ENCODE assay signal across 10 mouse cellular contexts in the genomic region with DNA sequence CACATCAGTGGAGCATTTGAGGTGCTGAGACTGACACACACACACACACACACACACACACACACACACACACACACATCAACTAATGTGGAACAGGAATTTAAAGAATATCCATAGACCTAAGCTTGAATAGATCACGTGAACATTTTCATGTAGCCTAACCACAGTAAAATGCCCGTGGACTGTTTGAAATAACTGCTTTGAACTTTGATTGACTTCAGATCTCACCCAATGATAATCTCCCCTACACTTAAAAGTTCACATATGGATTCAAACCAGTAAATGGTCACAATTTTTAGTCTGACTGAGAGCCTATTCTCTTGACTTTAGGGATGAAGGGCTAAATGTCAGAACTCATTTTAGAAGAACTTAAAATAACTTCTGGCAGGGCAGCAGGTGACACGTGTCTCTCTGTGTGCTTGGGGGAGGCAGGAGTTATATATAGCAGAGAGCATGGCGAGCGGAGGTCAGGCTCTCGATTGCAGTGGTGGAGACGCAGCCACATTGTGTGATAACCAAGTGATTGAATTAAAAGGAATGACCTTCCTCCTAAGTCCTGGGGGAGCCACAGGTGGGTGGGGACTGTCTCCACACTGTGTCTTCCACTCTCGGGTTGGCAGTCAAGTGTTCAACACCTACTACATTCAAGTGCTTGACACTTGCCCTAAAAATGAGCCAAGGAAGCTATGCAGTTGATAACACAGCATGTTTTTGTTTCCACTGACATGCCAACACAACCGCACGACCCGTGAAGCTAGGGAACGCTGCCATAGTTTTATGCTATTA. TPM values are rescaled to one million over a fixed set of nuclear protein-coding genes. Genes with fewer than 3 reads are reported as not detected.
DNase-seq lines count a peak whose midpoint lies in the region; ATAC-seq and TF ChIP-seq lines count a peak whose summit lies in the region.
"Had no signal": no experiment of that assay in that cellular context is flagged by ENCODE, and none has a peak within 500 bp of the region (broad histone marks: within the 10 kb centered on the region; RNA-seq: fewer than 3 reads in every experiment).

No protein-coding gene starts in this region.

- H3K4me2 ChIP-seq in stomach, postnatal 0 days (replicated peaks; ENCODE audit: low read depth): 0 out of 2 replicates have a peak overlapping the region, but pooled peaks have one; percentile 35

- DNase-seq in thymus, postnatal 4 days: peak; percentile 12
- no peak for DNase-seq in thymus, postnatal 25 days
- DNase-seq in heart, adult 8-10 months (ENCODE audit: low spot score): peak; percentile 76
- peak; percentile 63 for DNase-seq in induced T-regulatory cell, adult 2 months (ENCODE audit: low read depth)
- DNase-seq in stomach, postnatal 0 days (ENCODE audit: low spot score): peak; percentile 19
- no peak for DNase-seq in urinary bladder, adult 18-20 months (ENCODE audit: low spot score in 2 of 2)
- DNase-seq in cerebellum, adult 8-10 months: no peak
- DNase-seq in ovary, postnatal 10 days (ENCODE audit: low spot score): no peak

- WGBS in stomach, postnatal 0 days: 48% methylated on average over 12 of the region's 12 CpGs

- no peaks in the 10 kb centered on the region for H3K27me3 ChIP-seq in stomach, postnatal 0 days (ENCODE audit: control insufficient read depth, insufficient read depth, low read length)
- H3K27me3 ChIP-seq: liver, embryonic 12.5 days had no signal

- H3K4me1 ChIP-seq in stomach, postnatal 0 days (replicated peaks; ENCODE audit: control insufficient read depth, insufficient read depth): no peaks in the 10 kb centered on the region

- H3K9ac ChIP-seq in stomach, postnatal 0 days (ENCODE audit: low read length): no peak overlapping the region
- H3K9ac ChIP-seq: liver, embryonic 12.5 days had no signal

- H3K9me3 ChIP-seq in stomach, postnatal 0 days (ENCODE audit: control insufficient read depth, low read length): no peaks in the 10 kb centered on the region
- H3K9me3 ChIP-seq: liver, embryonic 12.5 days had no signal

- no peak for TF ChIP-seq EP300 in stomach, postnatal 0 days (optimal IDR thresholded peaks at IDR 0.05)

- H3K4me3 ChIP-seq in stomach, postnatal 0 days (ENCODE audit: low read depth, low read length): no peak overlapping the region
- H3K4me3 ChIP-seq: erythroblast, embryonic 14.5 days had no signal

- H3K36me3 ChIP-seq in stomach, postnatal 0 days (ENCODE audit: control insufficient read depth, insufficient read depth, low read length): no peaks in the 10 kb centered on the region
- H3K36me3 ChIP-seq: liver, embryonic 12.5 days had no signal

- no peak for TF ChIP-seq CTCF in stomach, postnatal 0 days (IDR thresholded peaks at IDR 0.05; ENCODE audit: low read depth)

- no peak overlapping the region for H3K27ac ChIP-seq in stomach, postnatal 0 days (replicated peaks)
- H3K27ac ChIP-seq: liver, embryonic 12.5 days had no signal

- ATAC-seq in stomach, postnatal 0 days (ENCODE audit: low FRiP score, low TSS enrichment): no peak

RNA-seq across cellular contexts. Expression of a gene that starts 1.0 kb away (rescaled TPM):
- total RNA-seq in heart, adult 8-10 months (2022): 100 to 1,000 TPM; 388 to 469 (median 414) TPM
- polyA plus RNA-seq in stomach, postnatal 0 days (2015; fragmentation: Nextera tagmentation; extraction: Ambion mirVana): 0.16 and 0.35 TPM in 2 replicates

Comparison
In these comparisons a context has a peak if more than half of its experiments do, and no peak if none do; other contexts are left out.
1. DNase-seq: peak in thymus, postnatal 4 days (single experiment), heart, adult 8-10 months (single experiment), induced T-regulatory cell, adult 2 months (single experiment) and stomach, postnatal 0 days (single experiment); none in thymus, postnatal 25 days (single experiment), urinary bladder, adult 18-20 months (0 of 2), cerebellum, adult 8-10 months (single experiment) and ovary, postnatal 10 days (single experiment).